ENCODE assay signal across 35 mouse cellular contexts in genomic region chr7:3370407-3370806, GRCm38 (mm10). TPM values are rescaled to one million over a fixed set of nuclear protein-coding genes. Genes with fewer than 3 reads are reported as not detected.
DNase-seq lines count a peak whose midpoint lies in the region; ATAC-seq lines count a peak whose summit lies in the region.
"Had no signal": no experiment of that assay in that cellular context is flagged by ENCODE, and none has a peak within 500 bp of the region (broad histone marks: within the 10 kb centered on the region; RNA-seq: fewer than 3 reads in every experiment).

No protein-coding gene starts in this region.

- no peaks in the 10 kb centered on the region for H3K36me3 ChIP-seq in midbrain, embryonic 11.5 days (ENCODE audit: control insufficient read depth, insufficient read depth, low read length)
- peaks cover 11% of the 10 kb centered on the region for H3K36me3 ChIP-seq in midbrain, embryonic 13.5 days
- H3K36me3 ChIP-seq: heart, embryonic 13.5 days; liver, embryonic 13.5 days had no signal

- H3K4me3 ChIP-seq in midbrain, embryonic 11.5 days (ENCODE audit: low read depth, low read length), result no peak overlapping the region
- H3K4me3 ChIP-seq in midbrain, embryonic 13.5 days (replicated peaks), result no peak overlapping the region
- H3K4me3 ChIP-seq: erythroblast, embryonic 14.5 days; heart, embryonic 13.5 days; limb, embryonic 10.5 days; limb, embryonic 15.5 days; liver, embryonic 13.5 days; midbrain, embryonic 10.5 days; myocyte; neural tube, embryonic 12.5 days had no signal

- H3K4me2 ChIP-seq in midbrain, embryonic 11.5 days, result no peak overlapping the region
- no peak overlapping the region for H3K4me2 ChIP-seq in midbrain, embryonic 13.5 days (replicated peaks)
- H3K4me2 ChIP-seq: heart, embryonic 13.5 days; hindbrain, embryonic 14.5 days; limb, embryonic 15.5 days; liver, embryonic 13.5 days; neural tube, embryonic 12.5 days had no signal

- H3K4me1 ChIP-seq in midbrain, embryonic 11.5 days (ENCODE audit: control insufficient read depth, insufficient read depth, low read length), result peaks cover 7% of the 10 kb centered on the region; the same call in 1 of the 2 replicates
- H3K4me1 ChIP-seq in midbrain, embryonic 13.5 days (replicated peaks), result peaks cover 12% of the 10 kb centered on the region
- H3K4me1 ChIP-seq: liver, embryonic 13.5 days had no signal

- WGBS in midbrain, embryonic 11.5 days, result 61% methylated on average over 4 of the region's 4 CpGs
- 58% methylated on average over 4 of the region's 4 CpGs for WGBS in midbrain, embryonic 13.5 days

- H3K9me3 ChIP-seq in midbrain, embryonic 11.5 days (ENCODE audit: control insufficient read depth, low read length), result no peaks in the 10 kb centered on the region
- no peaks in the 10 kb centered on the region for H3K9me3 ChIP-seq in midbrain, embryonic 13.5 days
- H3K9me3 ChIP-seq: limb, embryonic 10.5 days; limb, embryonic 15.5 days; liver, embryonic 13.5 days; midbrain, embryonic 10.5 days; neural tube, embryonic 12.5 days had no signal

- DNase-seq in adrenal gland, postnatal 36 days, result peak; percentile 3 to 24
- DNase-seq in adrenal gland, postnatal 4 days (ENCODE audit: low spot score in 2 of 2), result no peak
- peak; percentile 39 for DNase-seq in kidney, postnatal 14 days
- DNase-seq in kidney, adult 18-20 months, result no peak
- peak; percentile 4 for DNase-seq in midbrain, embryonic 11.5 days (ENCODE audit: low spot score, missing footprints)
- no peak for DNase-seq in cerebellum, adult 9-10 months
- DNase-seq: adrenal gland, postnatal 10 days; cerebellum, adult 11-12 months; cerebellum, postnatal 10 days; heart, postnatal 10 days; layer of hippocampus, adult 9-11 months; liver, embryonic 13.5 days; lung, adult 18-20 months; lung, postnatal 10 days; right cerebral cortex, adult 18-20 months; thymus, adult 2 months; thymus, postnatal 36 days had no signal

- H3K9ac ChIP-seq in midbrain, embryonic 11.5 days (ENCODE audit: low read length), result no peak overlapping the region
- H3K9ac ChIP-seq in midbrain, embryonic 13.5 days (replicated peaks), result no peak overlapping the region
- H3K9ac ChIP-seq: heart, embryonic 13.5 days; hindbrain, embryonic 14.5 days; limb, embryonic 15.5 days; liver, embryonic 13.5 days; neural tube, embryonic 12.5 days had no signal

- no peak overlapping the region for H3K27ac ChIP-seq in midbrain, embryonic 11.5 days (ENCODE audit: low read depth, low read length)
- H3K27ac ChIP-seq in midbrain, embryonic 13.5 days, result no peak overlapping the region
- H3K27ac ChIP-seq: heart, embryonic 13.5 days; hindbrain, embryonic 14.5 days; limb, embryonic 10.5 days; limb, embryonic 15.5 days; liver, embryonic 13.5 days; midbrain, embryonic 10.5 days; neural tube, embryonic 12.5 days had no signal

- no peak for ATAC-seq in midbrain, embryonic 11.5 days (ENCODE audit: low FRiP score)
- ATAC-seq in midbrain, embryonic 13.5 days, result no peak
- ATAC-seq in megakaryocyte-erythroid progenitor cell, adult 5-6 weeks (replicated peaks; ENCODE audit: low FRiP score, low TSS enrichment, poor library complexity, severe bottlenecking), result no peak
- ATAC-seq: forebrain, embryonic 16.5 days had no signal

- H3K27me3 ChIP-seq in midbrain, embryonic 11.5 days (ENCODE audit: control insufficient read depth, insufficient read depth, low read length), result peaks cover 17% of the 10 kb centered on the region
- H3K27me3 ChIP-seq in midbrain, embryonic 13.5 days, result peaks cover 14% of the 10 kb centered on the region; the same call in 1 of the 2 replicates
- H3K27me3 ChIP-seq: CH12.LX had no signal

RNA-seq across cellular contexts. Expression of gene Cacng8, which starts 20.1 kb away (rescaled TPM):
- 1 to 10 TPM; 2.0 to 5.1 TPM for total RNA-seq in adrenal gland, postnatal 36 days (2021)
- total RNA-seq in adrenal gland, postnatal 4 days (2021), result 1 to 10 TPM; 4.1 to 6.2 TPM
- 4.0 and 4.7 TPM in 2 replicates for polyA plus RNA-seq in midbrain, embryonic 11.5 days (2014; fragmentation: Nextera tagmentation; extraction: Ambion mirVana)
- 12.9 and 13.9 TPM in 2 replicates for polyA plus RNA-seq in midbrain, embryonic 13.5 days (2015; fragmentation: Nextera tagmentation; extraction: Ambion mirVana)
- total RNA-seq in megakaryocyte-erythroid progenitor cell, adult 5-6 weeks (2014; fragmentation: Nextera tagmentation), result not detected in 2 replicates
- total RNA-seq in megakaryocyte-erythroid progenitor cell, adult 5-6 weeks (2017), result not detected in 2 replicates
- total RNA-seq: common myeloid progenitor, adult 5-6 weeks; gastrocnemius, adult 8-10 months; heart, adult 8-10 months; heart, postnatal 10 days; hematopoietic stem cell, adult 5-6 weeks had no signal
- polyA plus RNA-seq: erythroblast, embryonic 14.5 days had no signal

RNA-seq across cellular contexts. Expression of gene Cacng7, which starts 37.7 kb away (rescaled TPM):
- total RNA-seq in adrenal gland, postnatal 36 days (2021), result 1 to 10 TPM; 7.0 to 8.0 TPM
- 10 to 100 TPM; 17.7 to 20.9 TPM for total RNA-seq in adrenal gland, postnatal 4 days (2021)
- 4.2 and 4.4 TPM in 2 replicates for polyA plus RNA-seq in midbrain, embryonic 11.5 days (2014; fragmentation: Nextera tagmentation; extraction: Ambion mirVana)
- polyA plus RNA-seq in midbrain, embryonic 13.5 days (2015; fragmentation: Nextera tagmentation; extraction: Ambion mirVana), result 4.3 and 5.2 TPM in 2 replicates
- total RNA-seq in megakaryocyte-erythroid progenitor cell, adult 5-6 weeks (2014; fragmentation: Nextera tagmentation), result not detected in 2 replicates
- not detected in 2 replicates for total RNA-seq in megakaryocyte-erythroid progenitor cell, adult 5-6 weeks (2017)
- total RNA-seq: common myeloid progenitor, adult 5-6 weeks; hematopoietic stem cell, adult 5-6 weeks had no signal
- polyA plus RNA-seq: erythroblast, embryonic 14.5 days; liver, embryonic 13.5 days had no signal

RNA-seq across cellular contexts. Expression of gene Cacng6, which starts 53.6 kb away (rescaled TPM):
- not detected for total RNA-seq in adrenal gland, postnatal 36 days (2021)
- total RNA-seq in adrenal gland, postnatal 4 days (2021), result 1 to 10 TPM in 1 of 2 experiments, under 1 TPM in 1; 0.39 to 1.5 TPM
- polyA plus RNA-seq in midbrain, embryonic 11.5 days (2014; fragmentation: Nextera tagmentation; extraction: Ambion mirVana), result not detected in 2 replicates
- not detected in 2 replicates for polyA plus RNA-seq in midbrain, embryonic 13.5 days (2015; fragmentation: Nextera tagmentation; extraction: Ambion mirVana)
- not detected in 2 replicates for total RNA-seq in megakaryocyte-erythroid progenitor cell, adult 5-6 weeks (2014; fragmentation: Nextera tagmentation)
- not detected in 2 replicates for total RNA-seq in megakaryocyte-erythroid progenitor cell, adult 5-6 weeks (2017)
- total RNA-seq: CH12.LX; common myeloid progenitor, adult 5-6 weeks; hematopoietic stem cell, adult 5-6 weeks; midbrain, postnatal 0 days had no signal
- polyA plus RNA-seq: erythroblast, embryonic 14.5 days; gonadal fat pad, adult 2 months; hindbrain, embryonic 14.5 days; midbrain, embryonic 10.5 days had no signal

Comparison
In these comparisons a context has a peak if more than half of its experiments do, and no peak if none do; other contexts are left out.
1. DNase-seq: peak in adrenal gland, postnatal 36 days (2 of 2), kidney, postnatal 14 days (single experiment) and midbrain, embryonic 11.5 days (single experiment); none in adrenal gland, postnatal 4 days (0 of 2), kidney, adult 18-20 months (single experiment) and cerebellum, adult 9-10 months (single experiment).
2. RNA of gene Cacng7, which starts 37.7 kb away (total RNA-seq): 17.7 to 20.9 TPM in adrenal gland, postnatal 4 days and 7.0 to 8.0 TPM in adrenal gland, postnatal 36 days; not detected in megakaryocyte-erythroid progenitor cell, adult 5-6 weeks; every median in the first group is over 4 times any median in the second.